Mouse (Mus musculus) mouse embryonic stem cell (cell line): ENCODE measurements around the gene Hdgfl2.

Experiments
- in situ Hi-C, 2 experiments: fragments of 300-500 bp; cut with MboI; formaldehyde crosslinking; loops; 1 replicate in 1 of 2; 3 replicates in 1 of 2; pipeline ENCODE4 v1.14.3; 2019 to 2020; ENCODE audit warnings: low sequenced_read_pairs in 2 of 2, low pct_unique_long_range_greater_than_20kb in 1 of 2, mixed read lengths in 1 of 2; ENCODE audit not compliant: unreplicated experiment in 1 of 2

Gene Hdgfl2

DNA sequence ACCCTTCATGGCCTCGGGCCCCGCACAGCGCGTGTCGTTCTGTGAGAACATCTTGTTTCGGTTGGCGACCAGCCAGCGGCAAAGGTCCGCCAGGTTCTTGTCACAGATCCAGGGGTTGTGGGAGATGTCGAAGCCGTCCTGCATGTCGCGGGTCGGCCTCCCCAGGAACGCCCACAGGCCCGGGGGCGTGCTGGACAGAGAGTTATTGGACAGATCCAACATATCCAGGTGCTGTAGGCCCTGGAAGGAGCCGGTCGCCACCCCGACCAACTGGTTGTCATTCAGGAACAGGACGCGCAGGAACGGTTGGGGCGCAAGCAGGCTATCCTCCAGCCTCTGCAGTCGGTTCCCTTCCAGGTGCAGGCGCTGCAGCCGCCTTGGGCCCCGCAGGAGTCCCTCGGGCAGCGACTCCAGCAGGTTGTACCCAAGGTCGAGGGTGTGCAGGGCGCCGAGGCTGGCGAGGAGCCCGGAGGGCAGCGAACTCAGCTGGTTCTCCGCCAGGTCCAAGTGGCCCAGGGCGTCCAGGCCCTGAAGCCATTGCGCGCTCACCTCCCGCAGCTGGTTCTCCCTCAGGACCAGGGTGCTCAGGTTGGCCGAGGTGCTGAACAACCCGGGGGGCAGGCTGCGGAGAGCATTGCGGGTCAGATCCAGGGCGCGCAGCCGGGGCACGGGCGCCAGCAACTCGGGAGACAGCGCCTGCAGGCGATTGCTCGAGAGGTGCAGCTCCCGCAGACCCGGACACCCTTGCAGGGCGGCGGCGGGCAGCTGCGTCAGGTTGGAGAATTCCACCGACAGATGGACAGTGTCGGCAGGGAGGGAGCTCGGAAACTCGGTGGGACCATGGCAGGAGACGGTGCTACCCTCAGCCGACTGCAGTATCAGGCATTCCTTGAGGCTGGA, 40.8 kb downstream of the Hdgfl2 start:
- in situ Hi-C loops, result no loop called here

DNA sequence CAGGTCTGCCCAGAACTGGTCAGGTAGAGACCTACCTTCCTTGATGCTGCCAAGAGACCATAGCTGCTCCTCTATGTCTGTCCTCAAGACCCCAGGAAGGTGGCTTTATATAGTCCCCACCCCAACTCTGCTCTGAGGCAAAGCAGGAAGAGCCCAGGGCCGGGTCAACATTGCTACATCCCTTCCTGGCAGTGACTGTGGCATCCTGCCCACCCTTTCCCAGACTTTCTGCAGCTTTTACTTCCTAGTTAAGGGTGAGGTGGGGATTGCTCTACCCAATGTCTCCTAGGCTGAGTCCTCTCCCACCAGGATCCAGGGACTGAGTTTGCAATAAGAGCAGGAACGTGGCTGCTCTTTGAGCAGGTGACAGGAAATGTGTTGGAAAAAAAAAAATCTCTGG, 42.4 kb downstream of the Hdgfl2 start, which contains the start of gene Lrg1:
Gene Lrg1 (minus strand): TSS at position 176 of the 400 bp plus-strand sequence.
- in situ Hi-C loops, result no loop called here

DNA sequence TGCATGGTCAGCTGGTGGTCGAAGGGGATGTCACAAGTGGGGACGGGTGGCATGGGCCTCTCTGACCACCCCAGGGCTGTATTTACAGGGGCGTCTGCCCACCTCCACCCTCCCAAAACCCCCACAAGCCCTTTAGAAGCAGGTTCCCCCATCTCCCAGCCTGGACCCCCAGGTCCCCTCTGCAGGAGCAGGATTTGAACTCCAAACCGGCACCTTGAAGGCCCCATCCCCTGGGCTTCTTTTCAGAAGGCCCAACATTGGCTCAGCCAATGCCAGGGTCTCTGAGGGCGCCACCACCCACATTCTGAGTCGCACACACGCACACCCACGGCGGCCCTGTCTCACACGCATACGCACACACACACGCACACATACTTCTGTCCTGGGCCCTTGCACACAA, 43.7 kb downstream of the Hdgfl2 start:
- in situ Hi-C loops, result no loop called here

DNA sequence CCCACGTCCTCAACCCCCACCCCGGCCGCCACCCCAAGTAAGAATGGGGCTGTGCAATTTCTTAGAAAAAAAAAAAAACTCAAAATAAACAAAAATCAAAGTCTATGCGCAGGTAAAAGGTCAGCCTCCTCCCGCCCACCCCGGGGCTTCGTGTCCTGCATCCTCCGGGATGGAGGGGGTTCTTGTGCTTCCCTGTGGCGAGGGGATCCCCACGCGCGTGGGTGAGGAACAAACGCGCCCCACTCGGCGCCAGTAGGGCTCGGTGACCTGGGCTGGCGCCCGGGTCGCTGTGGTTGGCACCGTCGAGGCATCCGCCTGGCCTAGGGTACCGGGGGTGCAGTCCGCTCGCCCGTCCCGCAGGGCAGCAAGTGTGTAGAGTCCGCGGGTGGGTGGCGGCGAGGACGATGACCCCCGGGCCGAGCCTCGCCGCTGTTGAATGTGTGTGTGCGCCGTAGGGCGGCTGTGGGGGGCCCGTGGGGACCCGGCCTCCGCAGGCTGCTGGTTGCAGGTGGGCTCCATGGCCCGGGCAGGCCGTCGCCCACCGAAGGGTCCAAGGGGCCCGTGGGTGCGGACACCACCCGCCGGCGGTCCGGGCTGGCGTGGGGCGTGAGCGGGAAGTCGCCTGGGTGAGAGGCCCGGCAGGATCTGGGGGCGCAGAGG, 44.4 kb downstream of the Hdgfl2 start:
- in situ Hi-C loops, result no loop called here

DNA sequence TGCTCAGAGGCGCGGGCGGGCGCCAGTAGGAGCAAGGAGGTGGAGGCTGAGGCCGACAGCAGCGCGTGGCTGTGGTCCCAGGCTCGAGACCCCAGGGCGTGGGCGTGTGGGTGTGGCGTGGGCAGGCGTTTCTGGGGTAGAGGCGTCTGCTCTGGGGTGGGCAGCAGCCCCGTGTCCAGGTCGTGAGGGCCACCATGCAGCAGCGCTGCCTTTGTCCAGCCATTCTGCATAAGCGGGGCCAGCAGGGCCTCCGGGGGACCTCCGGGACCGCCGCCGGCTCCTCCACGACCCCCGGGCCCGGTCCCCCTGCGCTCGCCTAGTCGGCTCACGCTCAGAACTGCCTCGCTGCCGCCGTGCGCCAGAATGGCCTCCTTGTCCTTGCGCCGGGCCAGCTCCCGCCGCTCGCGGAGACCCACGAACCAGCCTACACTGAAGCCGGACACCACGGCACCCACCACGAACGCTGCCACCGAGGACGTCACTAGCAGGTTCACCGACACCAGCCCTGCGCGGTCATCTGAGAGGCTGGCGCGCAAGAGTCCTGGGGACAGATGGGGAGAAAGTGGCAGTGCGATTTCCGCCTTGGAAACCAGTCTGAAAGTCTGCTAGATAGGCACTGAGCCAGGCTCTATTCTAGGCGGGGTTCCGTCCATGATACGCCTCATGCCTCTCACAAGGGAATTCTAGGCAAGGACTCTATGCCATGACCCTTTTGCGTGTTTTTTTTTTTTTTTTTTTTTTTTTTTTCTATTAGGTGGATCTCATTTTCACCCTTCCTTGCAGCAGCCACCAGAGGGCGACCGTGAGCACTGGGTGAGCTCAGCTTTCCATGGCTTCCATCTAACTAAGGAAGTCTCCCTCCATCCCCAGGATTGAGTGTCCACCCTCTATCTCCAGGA, 45.2 kb downstream of the Hdgfl2 start:
- in situ Hi-C loops, result no loop called here

DNA sequence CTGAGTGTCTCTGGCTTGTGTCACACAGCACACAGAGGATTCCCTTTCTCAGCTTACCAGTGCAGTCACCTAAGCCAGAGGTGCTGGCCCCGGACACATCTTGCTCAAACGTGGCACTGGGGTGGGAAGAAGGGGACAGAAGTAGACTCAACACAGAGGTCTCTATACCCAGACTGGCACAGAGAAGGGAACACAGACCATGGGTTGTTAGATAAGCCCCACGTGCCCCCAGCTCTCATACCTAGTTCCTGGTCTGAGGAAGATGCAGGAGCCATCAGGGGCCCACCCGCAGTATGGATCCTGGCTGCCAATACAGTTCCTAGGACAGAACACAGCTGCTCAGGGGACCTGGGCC, 45.8 kb downstream of the Hdgfl2 start:
- in situ Hi-C loops, result no loop called here

DNA sequence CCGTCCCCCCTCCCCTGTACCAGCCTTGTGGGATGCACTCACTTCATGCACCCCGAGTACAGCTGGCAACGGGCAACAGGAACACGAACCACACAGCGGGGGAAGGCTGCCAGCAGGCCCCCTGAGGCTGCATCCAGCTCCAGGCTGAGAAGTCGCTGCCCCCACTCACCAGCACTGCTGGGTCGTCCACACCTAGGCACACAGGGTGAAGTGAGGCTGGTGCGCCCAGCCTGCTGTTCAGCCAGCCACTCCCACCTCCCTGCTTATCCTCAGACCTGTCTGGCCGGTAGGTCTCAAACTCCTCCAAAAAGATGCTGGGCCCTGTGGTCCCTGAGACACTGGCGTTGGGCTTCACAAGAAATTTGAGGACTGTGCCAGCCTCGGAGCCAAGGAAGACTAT, 46.7 kb downstream of the Hdgfl2 start:
- in situ Hi-C loops, result no loop called here

DNA sequence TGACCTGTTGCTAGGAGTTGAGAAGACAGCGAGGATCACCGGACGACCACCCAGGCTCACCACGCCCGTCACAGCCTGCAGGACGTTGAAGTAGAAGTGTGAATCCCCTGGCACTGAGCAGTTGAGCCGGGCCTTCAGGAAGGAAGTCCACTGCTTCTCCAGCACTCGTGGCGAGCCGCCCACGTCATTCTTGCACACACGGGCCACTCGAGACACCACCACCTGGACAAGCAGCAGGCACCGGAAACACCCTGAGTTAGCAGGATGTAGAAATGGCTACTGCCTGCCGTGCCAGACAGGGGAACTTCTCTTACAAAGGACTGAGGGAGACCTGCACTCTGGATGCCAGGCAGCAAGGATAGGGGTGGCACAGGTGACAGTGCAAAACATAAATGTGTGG, 48.8 kb downstream of the Hdgfl2 start:
- in situ Hi-C loops, result no loop called here

DNA sequence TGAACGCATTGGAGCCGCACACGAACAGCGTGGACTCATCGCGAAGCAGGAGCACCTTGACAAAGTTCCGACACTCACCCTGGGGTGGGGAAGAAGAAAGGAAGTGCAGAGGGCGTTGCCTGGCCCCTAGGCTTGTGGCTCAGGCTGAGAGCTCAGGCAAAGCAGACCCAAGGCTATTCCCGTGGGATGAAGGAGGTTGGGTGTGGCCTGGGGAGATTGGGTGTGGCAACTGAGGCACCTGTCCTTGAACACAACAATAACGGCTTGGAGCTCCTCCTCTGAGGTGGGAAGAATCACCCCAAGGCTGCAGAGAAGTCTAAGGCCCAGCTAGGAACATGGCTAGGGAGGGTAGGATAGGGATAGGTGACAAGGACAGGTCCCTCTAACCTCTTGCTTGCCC, 51.7 kb downstream of the Hdgfl2 start:
- in situ Hi-C loops, result no loop called here

DNA sequence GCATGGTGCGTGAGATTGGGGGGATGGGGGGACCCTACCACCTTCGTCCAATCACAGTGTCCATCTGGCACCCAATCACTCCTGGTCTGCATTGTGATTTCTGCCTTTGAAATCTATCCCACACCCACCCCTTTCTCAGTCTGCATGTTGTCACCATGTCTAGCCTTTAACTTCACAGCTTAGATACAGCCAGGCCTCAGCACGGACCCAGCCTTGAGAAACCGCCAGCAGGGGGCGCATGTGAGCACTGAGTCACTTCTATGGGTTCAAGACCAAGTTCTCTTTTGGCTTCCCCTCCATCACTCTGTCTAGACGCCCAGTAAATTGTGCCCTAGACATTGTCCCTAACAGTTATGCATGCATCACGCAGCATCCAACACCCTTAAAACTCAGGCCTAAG, 52.4 kb downstream of the Hdgfl2 start:
- in situ Hi-C loops, result no loop called here

DNA sequence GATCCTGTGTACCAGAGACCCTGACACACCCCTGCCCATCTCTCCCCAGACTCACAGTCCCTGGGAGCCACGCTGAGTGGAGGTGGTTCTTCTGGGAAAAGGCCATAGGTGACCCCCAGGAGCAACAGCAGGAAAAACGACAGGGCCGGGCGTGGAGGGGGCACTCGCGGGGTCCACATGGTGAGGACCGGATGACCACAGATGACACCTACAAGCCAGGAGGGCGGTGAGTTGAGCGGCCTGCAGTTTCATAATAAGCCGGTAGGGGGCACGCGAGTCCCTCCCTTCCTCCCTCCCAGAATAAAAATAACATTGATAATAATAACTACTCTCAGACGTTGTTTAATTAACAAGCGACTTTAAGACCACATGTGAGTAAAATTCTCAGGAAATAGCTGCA, 53.2 kb downstream of the Hdgfl2 start:
- in situ Hi-C loops, result no loop called here

DNA sequence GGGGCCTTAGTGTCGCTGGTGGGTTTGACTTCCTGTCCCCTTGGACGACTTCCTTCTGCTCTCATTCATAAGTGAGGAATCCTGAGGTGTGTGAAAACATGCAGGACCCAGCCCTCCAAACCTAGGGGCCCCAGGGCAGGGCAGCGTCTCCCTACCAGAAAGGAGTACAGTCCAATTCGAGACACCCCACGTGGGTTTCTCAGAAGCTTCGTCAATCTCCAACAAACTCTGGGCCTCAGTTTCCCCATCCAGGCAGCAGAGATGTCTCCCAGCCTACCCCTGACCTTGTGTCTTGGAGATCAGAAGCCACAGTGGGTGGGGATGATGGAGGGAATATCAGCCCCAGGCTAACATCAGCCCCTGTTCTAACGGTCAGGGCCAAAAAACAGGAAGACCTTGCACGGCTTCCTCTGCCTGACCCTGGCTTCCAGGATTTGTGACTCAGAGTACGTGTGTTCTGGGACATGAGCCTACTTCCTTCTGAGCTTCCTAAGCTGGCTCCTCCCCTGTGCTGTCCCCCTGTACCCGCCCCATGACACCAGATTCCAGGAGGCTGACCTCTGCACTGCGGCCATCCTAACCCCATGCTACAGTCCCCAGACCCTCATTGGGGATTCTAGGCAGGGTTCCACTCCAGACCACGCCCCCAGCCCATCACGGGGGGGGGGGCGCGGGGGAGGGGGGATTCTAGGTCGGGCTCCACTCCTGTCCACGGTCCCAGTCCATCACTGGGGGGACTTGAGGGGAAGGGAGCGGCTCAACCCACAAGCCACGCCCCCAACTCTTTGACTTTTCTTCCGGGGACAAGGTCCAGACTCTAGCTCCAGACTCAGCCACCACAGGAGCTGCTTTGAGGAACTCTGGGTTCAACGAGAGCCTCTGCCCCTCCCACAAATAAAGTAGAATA, 54.3 kb downstream of the Hdgfl2 start:
- in situ Hi-C loops, result no loop called here

DNA sequence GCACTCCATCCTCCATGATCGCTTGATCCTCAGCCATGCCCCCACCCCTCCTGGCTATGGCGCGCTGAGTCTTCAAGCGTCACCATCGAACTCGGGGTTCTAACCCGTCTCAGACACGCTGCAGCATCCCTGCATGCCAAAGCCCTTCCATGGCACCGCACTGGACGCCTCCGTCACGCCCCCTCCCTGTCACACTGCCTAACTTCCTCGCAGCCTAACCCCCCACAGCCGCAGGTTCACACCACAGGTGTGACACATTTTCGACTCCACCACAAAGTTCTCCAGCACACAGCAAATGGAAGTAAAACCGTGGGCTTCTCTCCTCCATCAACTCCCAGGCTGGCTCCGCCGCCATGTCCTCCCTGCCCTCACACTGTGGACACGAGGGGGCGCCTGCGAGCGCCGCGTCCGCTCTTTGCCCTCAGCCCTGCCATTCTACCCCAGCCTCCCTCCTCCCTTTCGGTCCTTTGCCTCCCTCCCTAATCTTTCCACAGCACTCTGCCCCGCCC, 55.1 kb downstream of the Hdgfl2 start:
- in situ Hi-C loops, result no loop called here

DNA sequence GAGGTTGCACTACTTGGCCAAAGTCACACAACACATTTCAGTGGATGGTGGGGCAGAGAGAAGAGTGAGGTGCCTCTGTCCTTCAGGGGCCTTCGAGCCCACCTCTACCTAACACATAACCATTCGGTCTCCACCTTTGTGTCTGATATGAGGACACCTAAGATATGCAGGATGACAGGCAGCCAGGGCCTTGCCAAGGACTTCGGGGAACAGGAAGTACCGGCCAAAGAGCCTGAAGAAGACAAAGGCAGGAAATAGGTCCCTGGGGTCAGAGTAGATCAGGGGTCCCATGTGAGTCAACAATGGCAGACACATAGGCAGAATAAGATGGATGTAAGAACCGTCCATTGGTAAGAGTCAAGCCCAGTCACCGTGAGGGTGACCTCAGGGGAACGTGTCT, 57.1 kb downstream of the Hdgfl2 start:
- in situ Hi-C loops, result no loop called here

DNA sequence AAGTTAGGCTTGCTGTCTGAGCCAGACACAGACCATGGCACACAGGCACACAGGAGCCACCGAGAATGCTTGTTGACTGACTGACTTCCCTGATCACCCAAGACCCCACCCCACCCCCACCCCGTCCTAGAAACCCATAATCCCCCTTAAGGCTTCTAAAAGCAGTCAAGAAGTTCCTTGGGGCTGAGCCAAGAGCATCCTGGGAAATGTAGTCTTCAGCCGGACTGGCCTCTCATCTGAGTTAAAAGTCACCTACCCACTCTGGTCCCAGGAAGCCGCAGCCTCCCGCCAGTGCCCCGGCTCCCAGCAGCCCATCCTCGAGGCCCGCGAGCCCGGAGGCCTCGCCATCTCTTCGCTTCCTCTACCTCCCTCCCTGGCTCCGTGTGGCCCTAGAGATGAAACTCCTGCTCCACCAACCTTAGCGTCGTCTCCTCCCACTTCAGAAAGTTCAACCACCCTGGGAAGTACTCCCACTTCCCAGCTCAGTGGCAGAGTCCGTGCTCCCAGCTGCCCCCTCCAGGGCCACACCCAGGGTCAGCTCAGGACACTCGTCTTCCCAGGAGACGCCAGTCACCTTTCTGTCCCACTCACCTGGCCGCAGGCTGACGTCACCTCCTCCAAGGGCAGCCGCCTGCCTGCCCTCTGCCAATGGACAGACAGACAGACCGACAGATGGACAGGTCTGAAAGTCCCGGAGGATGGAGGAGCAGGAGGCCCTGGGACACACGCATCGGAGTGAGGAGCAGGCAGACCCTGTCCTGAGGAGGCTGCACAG, 58.6 kb downstream of the Hdgfl2 start:
- in situ Hi-C loops, result no loop called here

DNA sequence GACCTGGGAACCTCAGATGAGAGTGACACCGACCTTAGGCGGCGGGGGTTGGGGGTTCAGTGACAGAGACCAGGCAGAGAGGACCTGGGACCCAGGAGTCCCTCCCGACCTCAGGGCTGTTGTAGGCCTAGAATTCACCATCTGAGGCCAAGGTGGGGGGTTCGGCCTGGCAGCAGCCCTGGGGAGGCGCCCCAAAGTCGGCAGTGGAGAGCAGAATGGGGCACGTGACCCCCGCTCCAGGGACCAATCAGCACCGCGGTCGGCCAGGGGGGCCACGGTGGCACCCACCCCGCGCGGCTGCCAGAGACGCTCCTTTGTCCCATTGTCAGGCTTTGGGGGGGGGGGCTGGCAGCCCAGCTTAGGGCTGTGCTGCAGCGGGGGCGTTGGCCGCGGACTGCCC, 59.9 kb downstream of the Hdgfl2 start:
- in situ Hi-C loops, result no loop called here

DNA sequence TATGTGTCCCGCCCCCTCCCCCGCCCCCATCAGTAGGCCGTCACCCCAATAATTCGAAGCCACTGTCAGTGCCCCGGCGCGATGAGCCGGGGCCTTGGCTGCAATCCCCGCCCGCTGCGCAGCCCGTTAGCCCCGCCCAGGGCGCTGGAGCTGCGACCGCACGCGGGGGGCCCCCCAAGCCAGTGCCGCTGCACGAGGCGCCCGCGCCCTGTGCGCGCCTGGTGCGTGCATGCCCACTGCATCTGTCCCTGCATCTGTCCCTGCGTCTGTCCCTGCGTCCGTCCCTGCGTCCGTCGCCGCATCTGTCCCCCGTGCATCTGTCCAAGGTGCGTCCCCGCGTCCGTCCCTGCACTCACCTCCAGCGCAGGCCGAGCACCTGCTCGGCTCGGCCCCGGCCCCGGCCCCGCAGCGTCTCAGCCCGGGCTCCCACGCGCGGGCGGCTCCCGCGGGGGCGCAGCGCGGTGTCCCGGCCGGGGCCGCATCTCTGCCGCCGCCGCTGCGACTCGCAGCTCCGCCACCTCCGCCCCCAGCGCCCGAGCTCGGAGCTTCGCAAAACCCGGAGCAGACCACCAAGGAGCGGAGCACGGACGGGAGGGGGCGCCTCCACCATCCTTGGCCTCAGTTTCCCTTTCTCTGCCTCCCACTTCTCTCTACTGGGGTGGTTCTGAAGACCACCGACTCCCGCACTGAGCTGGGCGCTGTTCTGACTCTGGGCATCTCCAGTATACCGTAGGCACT, 60.6 kb downstream of the Hdgfl2 start, which contains the start of gene Sema6b:
Gene Sema6b (minus strand): TSS at position 486 of the 738 bp plus-strand sequence.
- in situ Hi-C loops, result no loop called here
